Mouse (Mus musculus): ENCODE data around the gene Arpc2. TPM values are rescaled to one million over a fixed set of nuclear protein-coding genes. Genes with fewer than 3 reads are reported as not detected.

Arpc2 gene
- total and polyA plus RNA-seq, 3 experiments, result 234 to 522 (median 455) TPM

DNA sequence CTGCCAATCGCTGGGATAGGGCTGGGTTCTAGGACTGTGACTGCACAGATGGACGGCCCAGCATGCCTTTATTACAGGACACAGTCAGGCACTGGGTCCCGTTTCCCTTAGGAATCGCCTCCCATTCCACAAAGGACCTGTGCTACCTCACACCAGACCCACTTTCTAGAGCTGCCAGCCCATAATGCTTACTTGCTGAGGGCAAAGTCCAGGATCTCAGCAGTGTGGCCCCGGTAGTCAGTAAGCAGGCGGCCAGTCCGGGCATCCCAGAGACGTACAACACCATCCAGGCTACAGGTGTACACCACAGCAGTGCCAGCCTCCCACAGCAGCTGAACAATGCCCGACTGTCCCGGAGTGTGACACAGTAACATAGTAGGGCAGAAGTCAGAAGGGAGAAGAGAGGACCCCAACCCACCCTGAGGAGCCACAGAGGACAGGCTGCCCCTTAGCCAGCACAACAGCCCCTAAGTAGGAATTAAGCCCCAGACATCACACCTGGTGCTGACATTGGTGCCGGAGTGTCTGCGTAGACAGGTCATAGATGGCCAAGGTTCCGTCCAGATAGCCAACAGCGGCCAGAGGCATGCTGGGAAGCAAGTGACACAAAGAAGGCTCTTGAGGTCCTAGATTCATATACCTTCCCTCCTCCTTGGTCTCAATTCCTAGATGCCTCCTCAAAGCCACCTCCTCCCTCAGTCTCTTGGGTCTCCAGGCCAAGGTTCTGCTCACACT is 44.9 kb downstream of the Arpc2 start:
- H3K36me3 ChIP-seq (replicated peaks in 1 of 2; ENCODE audit: control insufficient read depth in 1 of 2, insufficient read depth in 1 of 2, low read length in 1 of 2), result peaks cover 44 to 51% of the 10 kb centered on the region in 2 experiments
- peaks cover 11 to 41% of the 10 kb centered on the region in 2 experiments for H3K4me1 ChIP-seq (ENCODE audit: control insufficient read depth in 1 of 2, insufficient read depth in 2 of 2)
- no peak for DNase-seq (ENCODE audit: extremely low read depth)
- TF ChIP-seq IRF4 (IDR thresholded peaks at IDR 0.05; ENCODE audit: low read depth, low read length) (no peak), POLR2A (IDR thresholded peaks at IDR 0.05; ENCODE audit: low read depth, low read length) (no peak), TBP (conservative IDR thresholded peaks at IDR 0.05; ENCODE audit: low read depth, low read length) (no peak), MAFK (IDR thresholded peaks at IDR 0.05; ENCODE audit: insufficient replicate concordance, low read length) (no peak), USF1 (IDR thresholded peaks at IDR 0.05; ENCODE audit: low read depth, low read length) (no peak), HCFC1 (IDR thresholded peaks at IDR 0.05; ENCODE audit: low read depth, low read length) (no peak), MAX (IDR thresholded peaks at IDR 0.05; ENCODE audit: low read length) (no peak), ZKSCAN1 (IDR thresholded peaks at IDR 0.05; ENCODE audit: borderline replicate concordance, low read depth, low read length) (no peak), ZC3H11A (IDR thresholded peaks at IDR 0.05; ENCODE audit: low read depth, low read length) (no peak), RCOR1 (conservative IDR thresholded peaks at IDR 0.05; ENCODE audit: low read depth, low read length) (no peak), JUN (IDR thresholded peaks at IDR 0.05; ENCODE audit: insufficient read depth, low read depth, low read length) (no peak), UBTF (IDR thresholded peaks at IDR 0.05; ENCODE audit: low read depth, low read length) (no peak), CHD2 (IDR thresholded peaks at IDR 0.05; ENCODE audit: low read length) (no peak), PAX5 (IDR thresholded peaks at IDR 0.05; ENCODE audit: low read length) (no peak), JUND (conservative IDR thresholded peaks at IDR 0.05; ENCODE audit: low read depth, low read length) (no peak), GABPA (IDR thresholded peaks at IDR 0.05; ENCODE audit: insufficient replicate concordance, low read depth, low read length) (no peak), CHD1 (IDR thresholded peaks at IDR 0.05; ENCODE audit: low read depth, low read length) (no peak), MYC (IDR thresholded peaks at IDR 0.05; ENCODE audit: low read depth, low read length) (no peak), E2F4 (IDR thresholded peaks at IDR 0.05; ENCODE audit: insufficient replicate concordance, low read depth, low read length) (no peak), CTCF (conservative IDR thresholded peaks at IDR 0.05 in 1 of 2, IDR thresholded peaks at IDR 0.05 in 1 of 2; ENCODE audit: low read depth in 2 of 2, low read length in 2 of 2) (no peak)
- no peak overlapping the region for H3K27ac ChIP-seq (ENCODE audit: insufficient read depth, low read depth)
- H3K9me3 ChIP-seq (replicated peaks; ENCODE audit: low read length), result no peaks in the 10 kb centered on the region
- no peak overlapping the region for H3K4me2 ChIP-seq (ENCODE audit: insufficient read depth, low read depth, poor library complexity, severe bottlenecking)
- H3K9ac ChIP-seq (ENCODE audit: insufficient read depth, low read depth), result no peak overlapping the region
- dilution Hi-C loops (cut with MboI; ENCODE audit: extremely low pct_ligation_motif_present, extremely low pct_unique_long_range_greater_than_20kb, low sequenced_read_pairs), result no loop called here
- in situ Hi-C loops (cut with MboI; ENCODE audit: low pct_ligation_motif_present, low pct_unique_long_range_greater_than_20kb, low sequenced_read_pairs), result no loop called here
- H3K4me3 ChIP-seq (replicated peaks in 1 of 3; ENCODE audit: low read depth in 2 of 3, low read length in 2 of 3, poor library complexity in 1 of 3), result no peak overlapping the region
- H3K27me3 ChIP-seq (replicated peaks), result no peaks in the 10 kb centered on the region
- H3K79me2 ChIP-seq (replicated peaks; ENCODE audit: control insufficient read depth, extremely low read depth, insufficient read depth, poor library complexity, severe bottlenecking), result peaks cover 18% of the 10 kb centered on the region

GRCm38 (mm10) chr1:74281372-74281771 is 45.5 kb downstream of the Arpc2 start:
- no peak for DNase-seq (ENCODE audit: extremely low read depth)
- peaks cover 44 to 51% of the 10 kb centered on the region in 2 experiments for H3K36me3 ChIP-seq (replicated peaks in 1 of 2; ENCODE audit: control insufficient read depth in 1 of 2, insufficient read depth in 1 of 2, low read length in 1 of 2)
- H3K9me3 ChIP-seq (replicated peaks; ENCODE audit: low read length), result no peaks in the 10 kb centered on the region
- in situ Hi-C loops (cut with MboI; ENCODE audit: low pct_ligation_motif_present, low pct_unique_long_range_greater_than_20kb, low sequenced_read_pairs), result no loop called here
- no peak overlapping the region for H3K9ac ChIP-seq (ENCODE audit: insufficient read depth, low read depth)
- peaks cover 18% of the 10 kb centered on the region for H3K79me2 ChIP-seq (replicated peaks; ENCODE audit: control insufficient read depth, extremely low read depth, insufficient read depth, poor library complexity, severe bottlenecking)
- TF ChIP-seq ZMIZ1 (IDR thresholded peaks at IDR 0.05; ENCODE audit: low read depth, low read length), result no peak
- TF ChIP-seq ZKSCAN1 (IDR thresholded peaks at IDR 0.05; ENCODE audit: borderline replicate concordance, low read depth, low read length), result no peak
- TF ChIP-seq BHLHE40 (IDR thresholded peaks at IDR 0.05; ENCODE audit: low read depth, low read length), result no peak
- TF ChIP-seq NELFE (IDR thresholded peaks at IDR 0.05; ENCODE audit: low read depth, low read length), result no peak
- no peak for TF ChIP-seq POLR2A (IDR thresholded peaks at IDR 0.05; ENCODE audit: low read depth, low read length)
- no peak for TF ChIP-seq HCFC1 (IDR thresholded peaks at IDR 0.05; ENCODE audit: low read depth, low read length)
- no peak for TF ChIP-seq CTCF (conservative IDR thresholded peaks at IDR 0.05 in 1 of 2, IDR thresholded peaks at IDR 0.05 in 1 of 2; ENCODE audit: low read depth in 2 of 2, low read length in 2 of 2)
- no peak for TF ChIP-seq RCOR1 (conservative IDR thresholded peaks at IDR 0.05; ENCODE audit: low read depth, low read length)
- TF ChIP-seq MAZ (IDR thresholded peaks at IDR 0.05; ENCODE audit: low read depth, low read length), result no peak
- no peak for TF ChIP-seq SMC3 (IDR thresholded peaks at IDR 0.05; ENCODE audit: low read depth, low read length)
- TF ChIP-seq JUND (conservative IDR thresholded peaks at IDR 0.05; ENCODE audit: low read depth, low read length), result no peak
- TF ChIP-seq MEF2A (IDR thresholded peaks at IDR 0.05; ENCODE audit: borderline replicate concordance, low read depth, low read length), result no peak
- TF ChIP-seq ZC3H11A (IDR thresholded peaks at IDR 0.05; ENCODE audit: low read depth, low read length), result no peak
- TF ChIP-seq USF1 (IDR thresholded peaks at IDR 0.05; ENCODE audit: low read depth, low read length), result no peak
- no peak for TF ChIP-seq MXI1 (IDR thresholded peaks at IDR 0.05; ENCODE audit: low read depth, low read length)
- TF ChIP-seq MAX (IDR thresholded peaks at IDR 0.05; ENCODE audit: low read length), result no peak
- no peak for TF ChIP-seq USF2 (conservative IDR thresholded peaks at IDR 0.05; ENCODE audit: low read depth, low read length)
- TF ChIP-seq E2F4 (IDR thresholded peaks at IDR 0.05; ENCODE audit: insufficient replicate concordance, low read depth, low read length), result no peak
- peaks cover 12 to 48% of the 10 kb centered on the region in 2 experiments for H3K4me1 ChIP-seq (ENCODE audit: control insufficient read depth in 1 of 2, insufficient read depth in 2 of 2)
- no peak overlapping the region for H3K4me3 ChIP-seq (replicated peaks in 1 of 3; ENCODE audit: low read depth in 2 of 3, low read length in 2 of 3, poor library complexity in 1 of 3)
- dilution Hi-C loops (cut with MboI; ENCODE audit: extremely low pct_ligation_motif_present, extremely low pct_unique_long_range_greater_than_20kb, low sequenced_read_pairs), result no loop called here
- no peaks in the 10 kb centered on the region for H3K27me3 ChIP-seq (replicated peaks)
- H3K4me2 ChIP-seq (ENCODE audit: insufficient read depth, low read depth, poor library complexity, severe bottlenecking), result no peak overlapping the region
- no peak overlapping the region for H3K27ac ChIP-seq (ENCODE audit: insufficient read depth, low read depth)
